Mouse (Mus musculus): Measurements from ENCODE around the gene Rnf41. TPM values are rescaled to one million over a fixed set of nuclear protein-coding genes. Genes with fewer than 3 reads are reported as not detected.
A peak's percentile ranks its signal among the peaks of the same experiment; 100 is the strongest.

The Rnf41 gene
- total RNA-seq, 1 experiment from 2014 or later, result 44.4 TPM

DNA sequence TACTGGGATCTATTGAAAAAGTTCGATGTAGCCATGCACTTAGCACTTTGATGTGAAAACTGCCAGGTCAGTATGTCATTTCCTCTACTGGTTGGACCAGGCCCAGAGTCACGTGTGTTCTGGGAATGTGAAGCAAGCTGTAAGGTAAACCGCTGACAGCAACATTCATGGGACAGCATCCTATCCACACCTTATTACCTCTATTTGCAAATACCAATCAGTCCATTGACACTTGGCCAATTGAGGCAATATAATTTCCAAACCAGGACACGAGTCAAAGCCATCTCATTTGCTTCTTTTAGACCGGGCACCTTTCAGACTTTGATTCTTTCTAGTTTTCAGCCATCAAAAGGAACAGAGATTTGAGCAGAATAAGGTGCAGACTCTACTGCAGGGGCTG, 17.6 kb downstream of the Rnf41 start:
- no peak for DNase-seq

GRCm38 (mm10) chr10:128429454-128429853, 18.0 kb downstream of the Rnf41 start:
- DNase-seq, result no peak

GRCm38 (mm10) chr10:128433417-128433816, 22.0 kb downstream of the Rnf41 start:
- no peak for DNase-seq

GRCm38 (mm10) chr10:128434681-128435080, 23.2 kb downstream of the Rnf41 start:
- no peak for DNase-seq

- peak; percentile 72 for DNase-seq
Measured at GRCm38 (mm10) chr10:128435186-128435823, 23.8 kb downstream of the Rnf41 start.

DNA sequence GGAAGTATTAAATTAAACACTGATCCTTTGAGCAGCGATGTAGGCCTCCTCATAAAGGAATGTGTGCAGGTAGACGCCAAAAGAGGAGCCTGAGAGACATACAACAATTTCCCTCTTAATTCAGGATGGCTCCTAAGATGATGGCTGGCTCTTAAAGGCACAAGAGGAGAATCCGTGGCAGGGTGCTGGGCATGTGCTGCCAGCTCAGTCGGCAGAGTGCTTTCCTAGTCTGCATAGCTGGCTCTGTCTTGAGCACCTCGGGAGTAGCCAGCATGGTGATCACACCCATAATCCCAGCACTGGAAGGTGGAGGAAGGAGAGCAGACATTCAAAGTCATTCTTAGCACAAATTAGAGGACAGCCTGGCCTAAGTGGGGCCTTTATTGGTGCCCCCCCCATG, 24.4 kb downstream of the Rnf41 start:
- DNase-seq, result no peak

DNA sequence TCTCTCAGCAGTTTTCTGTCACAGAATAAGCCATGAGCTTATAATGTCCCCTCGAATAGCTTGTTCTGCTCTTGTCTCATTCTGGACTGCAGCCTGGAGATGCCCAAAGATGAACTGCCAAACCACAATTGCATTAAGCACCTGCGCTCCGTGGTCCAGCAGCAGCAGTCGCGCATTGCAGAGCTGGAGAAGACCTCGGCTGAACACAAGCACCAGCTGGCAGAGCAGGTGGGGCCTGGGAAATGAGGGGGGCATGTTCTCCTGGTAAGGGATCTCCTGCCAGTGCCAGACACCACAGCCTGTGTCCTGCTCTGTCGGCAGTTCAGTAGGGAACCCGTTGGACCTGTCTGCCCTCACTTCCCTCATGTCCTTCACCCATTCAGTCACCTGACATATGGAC, 24.9 kb downstream of the Rnf41 start:
- DNase-seq, result no peak

DNA sequence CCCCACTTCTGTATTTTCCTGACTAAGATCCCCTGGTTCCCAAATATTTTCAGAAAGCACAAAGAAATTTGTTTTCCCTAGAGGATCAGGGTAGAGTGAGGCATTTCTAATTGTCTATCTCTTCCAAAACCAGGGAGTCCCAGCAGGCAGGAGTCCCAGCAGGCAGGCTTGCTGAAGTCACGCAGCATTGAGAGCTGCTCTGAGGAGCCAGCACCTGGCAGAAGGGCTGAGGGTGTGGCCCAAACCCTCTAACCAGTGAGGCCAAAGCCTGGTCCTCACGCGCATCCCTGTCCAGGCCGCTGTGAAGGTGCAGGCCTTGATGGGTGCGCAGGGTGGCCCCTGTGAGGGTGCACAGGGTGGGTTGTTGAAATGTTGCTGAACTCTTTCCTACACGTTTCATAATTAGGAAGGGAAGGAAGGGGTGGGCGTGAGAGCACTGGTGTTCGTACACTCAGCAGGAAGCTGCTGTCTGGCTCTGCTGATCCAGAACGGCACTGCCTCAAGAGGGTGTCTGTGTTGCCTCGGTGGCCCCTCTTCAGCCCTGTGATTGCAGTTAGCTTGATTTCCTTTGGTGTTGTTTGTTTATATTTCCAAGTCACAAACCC, 27.3 kb downstream of the Rnf41 start:
- DNase-seq, result no peak

DNA sequence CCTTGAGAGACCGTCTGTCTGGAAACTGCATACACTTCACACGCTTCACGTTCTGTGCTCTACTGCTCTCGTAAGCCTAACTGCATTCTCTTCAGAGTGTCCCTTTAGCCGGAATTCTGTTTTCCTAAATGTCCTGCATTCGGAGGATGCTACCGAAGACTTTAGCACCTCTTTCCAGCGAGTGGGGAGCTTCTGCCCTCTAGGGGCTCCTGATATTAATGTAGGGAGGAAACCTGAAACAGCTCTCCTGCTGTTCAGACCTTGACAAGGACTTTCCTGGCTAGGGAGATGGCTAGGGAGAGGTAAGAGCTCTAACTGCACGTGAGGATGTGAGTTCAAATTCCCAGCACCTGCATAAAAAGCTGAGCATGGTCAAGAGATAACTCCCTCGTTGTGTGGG, 28.9 kb downstream of the Rnf41 start:
- no peak for DNase-seq

DNA sequence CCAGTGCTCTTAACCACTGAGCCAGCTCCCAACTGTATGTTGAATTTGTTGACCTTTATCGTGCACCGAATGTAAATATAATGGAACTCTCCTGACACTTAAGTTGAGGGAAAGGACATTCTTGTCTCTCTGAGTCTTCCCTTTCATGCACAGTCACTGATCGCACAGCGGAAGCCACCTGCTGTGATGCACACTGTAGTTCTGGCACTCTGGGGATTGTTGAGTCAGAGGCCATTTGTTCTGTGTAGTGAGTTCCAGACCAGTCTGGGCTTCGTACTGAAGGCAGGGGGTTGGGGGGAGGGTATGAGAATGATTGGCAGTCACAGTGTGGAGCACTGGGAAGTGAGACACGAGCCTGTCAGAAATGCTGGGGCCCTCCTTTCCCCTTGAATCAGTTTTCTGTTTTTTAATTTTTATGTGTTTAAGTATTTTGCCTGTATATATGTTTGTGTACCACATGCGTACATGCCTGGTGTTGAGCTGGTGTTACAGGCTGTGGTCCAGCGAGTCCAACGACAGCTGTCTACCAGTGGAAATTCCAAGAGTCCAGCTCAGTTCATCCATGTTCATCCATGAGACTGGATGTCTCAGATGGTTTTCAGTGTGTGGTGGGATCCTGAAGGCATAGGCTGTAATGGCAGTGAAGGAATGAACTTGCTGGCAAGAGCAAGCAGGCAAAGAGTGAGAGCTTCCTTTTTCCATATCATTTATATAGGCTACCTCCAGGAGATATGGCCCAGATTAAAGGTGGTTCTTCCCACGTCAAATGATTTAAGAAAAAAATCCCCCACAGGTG, 30.1 kb downstream of the Rnf41 start:
- DNase-seq, result no peak

DNA sequence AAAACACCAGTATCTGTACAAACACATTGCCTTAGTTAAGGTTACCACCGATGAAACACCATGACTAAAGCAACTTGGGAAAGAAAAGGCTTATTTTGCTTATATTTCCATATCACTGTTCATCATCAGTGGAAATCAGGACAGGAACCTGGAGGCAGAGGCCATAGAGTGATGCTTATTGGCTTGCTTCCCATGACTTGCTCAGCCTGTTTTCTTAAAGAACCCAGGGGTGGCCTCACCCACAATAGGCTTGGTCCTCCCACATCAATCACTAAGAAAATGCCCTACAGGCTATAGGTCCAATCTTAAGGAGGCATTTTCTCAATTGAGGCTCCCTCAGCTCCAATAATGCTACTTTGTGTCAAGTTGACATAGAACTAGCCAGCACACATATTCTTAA, 31.3 kb downstream of the Rnf41 start:
- DNase-seq, result no peak

GRCm38 (mm10) chr10:128444354-128444753, 32.9 kb downstream of the Rnf41 start:
- DNase-seq, result no peak

DNA sequence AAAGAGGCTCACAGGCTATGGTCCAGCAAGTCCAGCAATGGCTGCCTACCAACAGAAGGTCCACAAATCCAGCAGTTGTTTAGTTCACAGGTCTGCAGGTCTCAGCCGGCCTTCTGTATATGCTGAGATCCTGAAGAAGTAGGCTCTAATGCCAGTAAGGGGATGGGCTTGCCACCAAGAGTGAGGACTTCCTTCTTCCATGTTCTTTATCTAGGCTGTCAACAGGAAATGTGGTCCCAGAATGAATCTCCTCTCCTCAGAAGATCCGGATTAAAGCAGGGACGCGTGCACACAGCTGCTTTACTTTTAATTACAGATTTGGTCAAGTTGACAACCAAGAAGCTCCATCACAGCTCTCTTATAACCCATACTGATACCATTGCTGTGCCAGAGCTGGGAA, 34.0 kb downstream of the Rnf41 start:
- no peak for DNase-seq

DNA sequence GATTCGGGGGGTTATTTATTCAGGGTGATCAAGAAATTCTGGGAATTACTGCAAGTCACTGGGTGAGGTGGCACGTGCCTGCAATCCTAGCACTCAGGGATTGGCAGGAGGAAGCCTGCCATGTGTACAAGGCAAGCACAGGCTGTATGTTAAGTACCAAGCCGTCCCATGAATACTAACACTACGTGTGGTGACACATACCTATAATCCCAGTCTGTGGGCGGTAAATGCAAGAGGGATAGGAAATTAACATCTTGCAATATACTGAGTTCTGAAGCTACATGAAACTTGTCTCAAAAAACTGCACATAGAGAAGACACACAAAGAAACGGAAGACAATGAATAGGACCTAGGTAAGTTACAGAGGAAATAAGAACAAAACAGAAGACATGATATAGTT, 39.6 kb downstream of the Rnf41 start:
- DNase-seq, result no peak

GRCm38 (mm10) chr10:128454471-128454870, 43.0 kb downstream of the Rnf41 start:
- no peak for DNase-seq

DNA sequence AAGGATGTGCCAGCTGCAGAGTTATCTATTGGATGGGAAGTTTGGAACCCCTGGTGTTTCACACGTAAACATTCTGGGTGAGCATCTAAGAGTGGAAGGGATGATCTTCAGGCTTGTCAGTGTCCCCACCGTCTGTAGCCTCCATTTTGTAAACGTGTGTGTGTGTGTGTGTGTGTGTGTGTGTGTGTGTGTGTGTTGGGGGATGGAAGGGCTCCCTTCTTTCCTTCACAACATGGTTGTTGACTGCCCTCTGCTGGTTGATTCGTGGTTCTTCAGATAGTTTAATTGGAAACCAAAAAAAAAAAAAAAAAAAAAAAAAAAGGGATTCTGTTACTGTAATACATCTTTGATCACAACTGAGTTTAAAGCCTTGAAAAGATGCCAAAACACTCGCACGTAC, 43.8 kb downstream of the Rnf41 start:
- DNase-seq, result peak; percentile 54

- DNase-seq, result no peak
Measured at GRCm38 (mm10) chr10:128457676-128458075, 46.2 kb downstream of the Rnf41 start.

GRCm38 (mm10) chr10:128458348-128458718, 46.9 kb downstream of the Rnf41 start:
- DNase-seq, result peak; percentile 92

GRCm38 (mm10) chr10:128458719-128459408, 47.4 kb downstream of the Rnf41 start, which contains the start of gene Smarcc2:
Gene Smarcc2, plus strand, starts transcription at chr10:128459248.
- peak; percentile 92 for DNase-seq

DNA sequence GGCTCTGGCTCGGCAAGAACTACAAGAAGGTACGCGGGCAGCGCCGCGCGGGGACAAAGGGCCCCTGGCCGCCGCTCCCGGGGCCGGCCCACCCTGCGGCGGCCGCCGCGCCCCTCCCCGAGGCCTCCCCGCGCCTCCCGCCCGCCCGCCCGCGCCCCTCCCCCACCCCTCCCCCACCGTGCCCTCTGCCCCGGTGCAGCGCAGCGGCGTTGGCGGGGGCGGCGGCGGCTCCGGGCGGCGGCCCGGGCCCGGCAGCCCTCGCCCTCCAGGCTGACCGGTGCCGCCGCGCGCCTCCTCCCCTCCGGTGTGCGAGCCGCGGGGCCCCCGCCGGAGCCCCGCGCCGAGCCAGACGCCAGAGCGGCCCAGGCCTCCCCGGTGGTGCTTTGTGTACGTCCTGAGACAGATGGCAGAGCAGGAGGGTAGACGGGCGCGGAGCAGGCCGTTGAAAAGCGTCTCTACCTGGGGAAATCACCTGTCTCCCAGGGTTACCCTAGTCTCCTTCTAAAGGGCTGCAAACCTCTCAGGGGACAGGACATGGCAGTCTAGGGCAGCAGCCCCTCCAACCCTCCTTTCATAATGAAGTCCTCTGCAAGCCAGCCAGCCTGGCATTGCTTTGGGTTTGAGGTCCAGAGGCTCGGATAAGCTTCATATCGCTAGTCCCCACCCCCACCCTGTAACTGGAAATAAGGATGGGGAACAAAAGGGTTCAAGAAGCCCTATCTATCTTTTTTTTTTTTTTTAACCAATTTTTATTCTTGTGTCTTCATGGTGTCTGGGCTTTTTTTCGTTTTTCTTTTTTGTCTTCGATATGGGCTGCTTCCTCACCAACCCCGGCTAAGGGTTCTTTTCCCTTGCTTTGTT, 48.2 kb downstream of the Rnf41 start:
- DNase-seq, result peak; percentile 45

GRCm38 (mm10) chr10:128460270-128460630, 48.8 kb downstream of the Rnf41 start:
- no peak for DNase-seq

DNA sequence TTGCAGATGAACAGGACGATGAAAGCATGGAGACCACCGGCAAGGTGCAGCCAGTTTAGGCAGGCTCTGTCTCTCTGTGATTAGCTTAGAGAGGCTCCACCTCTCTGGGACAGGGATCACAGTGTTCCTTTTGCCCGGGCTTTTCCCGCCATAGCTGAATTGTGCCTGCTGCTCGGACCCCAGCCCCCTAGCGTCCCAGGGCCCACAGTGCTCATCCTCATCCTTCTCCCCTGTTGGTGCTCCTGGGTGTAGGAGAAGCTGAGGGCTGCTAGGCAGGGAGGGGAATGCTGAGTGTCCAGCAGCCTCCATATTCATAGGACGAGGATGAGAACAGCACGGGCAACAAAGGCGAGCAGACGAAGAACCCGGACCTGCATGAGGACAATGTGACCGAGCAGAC, 62.9 kb downstream of the Rnf41 start:
- no peak for DNase-seq
